Mouse (Mus musculus) heart, embryonic 11.5 days (tissue): Measurements from ENCODE around the gene Slc17a6. TPM values are rescaled to one million over a fixed set of nuclear protein-coding genes. Genes with fewer than 3 reads are reported as not detected.

ENCODE experiments used
- ATAC-seq: fragments of 200-750 bp; cut with Nextera tagmentation; replicated peaks from 2 replicates; pipeline ENCODE4 v1.8.0; 2017; ENCODE audit warnings: moderate library complexity; ENCODE audit not compliant: insufficient number of reproducible peaks, low FRiP score, low TSS enrichment
- H3K27ac ChIP-seq: fragments of 300-500 bp; sonication (generic); 2 replicates; pipeline ENCODE4 v1.5.1; 2014; ENCODE audit warnings: mild to moderate bottlenecking, low read depth, low read length
- H3K27me3 ChIP-seq: fragments of 300-500 bp; sonication (generic); 2 replicates; pipeline ENCODE4 v1.6.1; 2014; ENCODE audit warnings: mild to moderate bottlenecking, low read length, mixed read lengths; ENCODE audit not compliant: control insufficient read depth, insufficient read depth
- H3K36me3 ChIP-seq: fragments of 300-500 bp; sonication (generic); 2 replicates; pipeline ENCODE4 v1.6.1; 2014; ENCODE audit warnings: mild to moderate bottlenecking, low read length, moderate library complexity, mixed read lengths; ENCODE audit not compliant: control insufficient read depth, insufficient read depth
- H3K4me1 ChIP-seq: fragments of 300-500 bp; sonication (generic); 2 replicates; pipeline ENCODE4 v1.6.1; 2014; ENCODE audit warnings: low read length; ENCODE audit not compliant: control insufficient read depth, insufficient read depth
- H3K4me2 ChIP-seq: fragments of 300-500 bp; sonication (generic); 2 replicates; pipeline ENCODE4 v1.6.1; 2014; ENCODE audit warnings: mild to moderate bottlenecking, moderate library complexity
- H3K4me3 ChIP-seq: fragments of 300-500 bp; sonication (generic); 2 replicates; pipeline ENCODE4 v1.5.1; 2014; ENCODE audit warnings: low read depth, low read length
- H3K9ac ChIP-seq: fragments of 300-500 bp; sonication (generic); 2 replicates; pipeline ENCODE4 v1.6.1; 2014; ENCODE audit warnings: mild to moderate bottlenecking, low read depth, low read length, moderate library complexity
- H3K9me3 ChIP-seq: fragments of 300-500 bp; sonication (generic); replicated peaks from 2 replicates; pipeline ENCODE4 v1.6.1; 2016; ENCODE audit warnings: low read length; ENCODE audit not compliant: control insufficient read depth
- WGBS: fragments of 180-500 bp; shearing (Covaris S2); extraction: QIAGEN DNeasy Blood & Tissue Kit; methylation state at CpG from one replicate; pipeline ENCODE4 v1.1.7; 2014; ENCODE audit not compliant: insufficient replicate concordance; 5-methylcytosine and 5-hydroxymethylcytosine counted together
- polyA plus RNA-seq: library from polyadenylated mRNA; unstranded; fragments of >200 nt; fragmentation: Nextera tagmentation; extraction: Ambion mirVana; gene quantifications from 2 replicates; pipeline ENCODE4 v1.2.1, GENCODE M21; 2014

Gene Slc17a6
- polyA plus RNA-seq, 1 experiment from 2014 or later, result not detected

- Histone ChIP-seq H3K4me1 (no peaks in the 10 kb centered on the region), H3K4me3 (no peak overlapping the region), H3K27me3 (peaks cover 27% of the 10 kb centered on the region), H3K36me3 (no peaks in the 10 kb centered on the region), H3K9ac (no peak overlapping the region), H3K9me3 (no peaks in the 10 kb centered on the region), H3K27ac (no peak overlapping the region), H3K4me2 (no peak overlapping the region)
- no peak for ATAC-seq
- 52% methylated on average over 3 of the region's 3 CpGs for WGBS
Measured at GRCm38 (mm10) chr7:51631171-51631570, 9.4 kb downstream of the Slc17a6 start.

- peaks cover 13% of the 10 kb centered on the region for H3K27me3 ChIP-seq
- no peak overlapping the region for H3K27ac ChIP-seq
- H3K36me3 ChIP-seq, result no peaks in the 10 kb centered on the region
- H3K4me1 ChIP-seq, result no peaks in the 10 kb centered on the region
- 12% methylated on average over 9 of the region's 9 CpGs for WGBS
- no peak for ATAC-seq
- no peaks in the 10 kb centered on the region for H3K9me3 ChIP-seq
- H3K4me3 ChIP-seq, result no peak overlapping the region
- no peak overlapping the region for H3K4me2 ChIP-seq
- H3K9ac ChIP-seq, result no peak overlapping the region
Measured at GRCm38 (mm10) chr7:51632543-51633229, 10.9 kb downstream of the Slc17a6 start.

GRCm38 (mm10) chr7:51633230-51633844, 11.5 kb downstream of the Slc17a6 start:
- no peaks in the 10 kb centered on the region for H3K9me3 ChIP-seq
- no peaks in the 10 kb centered on the region for H3K36me3 ChIP-seq
- no peak overlapping the region for H3K4me3 ChIP-seq
- no peak overlapping the region for H3K4me2 ChIP-seq
- no peaks in the 10 kb centered on the region for H3K4me1 ChIP-seq
- WGBS, result 10% methylated on average over 7 of the region's 7 CpGs
- no peak overlapping the region for H3K9ac ChIP-seq
- peaks cover 8% of the 10 kb centered on the region; the same call in 1 of the 2 replicates for H3K27me3 ChIP-seq
- ATAC-seq, result no peak
- H3K27ac ChIP-seq, result no peak overlapping the region

- WGBS, result 68% methylated on average over 3 of the region's 3 CpGs
- H3K27me3 ChIP-seq, result no peaks in the 10 kb centered on the region
- no peak overlapping the region for H3K4me2 ChIP-seq
- H3K4me1 ChIP-seq, result no peaks in the 10 kb centered on the region
- H3K36me3 ChIP-seq, result no peaks in the 10 kb centered on the region
- ATAC-seq, result no peak
- no peak overlapping the region for H3K4me3 ChIP-seq
- no peak overlapping the region for H3K9ac ChIP-seq
- H3K9me3 ChIP-seq, result no peaks in the 10 kb centered on the region
- no peak overlapping the region for H3K27ac ChIP-seq
Measured at GRCm38 (mm10) chr7:51657152-51657551, 35.3 kb downstream of the Slc17a6 start.

GRCm38 (mm10) chr7:51662441-51662840, 40.6 kb downstream of the Slc17a6 start:
- ATAC-seq, result peak; percentile 14; the same call in 1 of the 2 replicates
- Histone ChIP-seq H3K4me3 (no peak overlapping the region), H3K27me3 (no peaks in the 10 kb centered on the region), H3K4me2 (no peak overlapping the region), H3K4me1 (no peaks in the 10 kb centered on the region), H3K9me3 (no peaks in the 10 kb centered on the region), H3K36me3 (no peaks in the 10 kb centered on the region), H3K9ac (no peak overlapping the region), H3K27ac (no peak overlapping the region)
- 18% methylated on average over 5 of the region's 5 CpGs for WGBS

GRCm38 (mm10) chr7:51693539-51694217, 71.9 kb downstream of the Slc17a6 start:
- WGBS, result 80% methylated on average over 8 of the region's 8 CpGs
- Histone ChIP-seq H3K27ac (no peak overlapping the region), H3K4me2 (no peak overlapping the region), H3K4me3 (no peak overlapping the region), H3K9me3 (no peaks in the 10 kb centered on the region), H3K4me1 (no peaks in the 10 kb centered on the region), H3K36me3 (no peaks in the 10 kb centered on the region), H3K9ac (no peak overlapping the region), H3K27me3 (no peaks in the 10 kb centered on the region)
- ATAC-seq, result no peak

GRCm38 (mm10) chr7:51694452-51694851, 72.6 kb downstream of the Slc17a6 start:
- Histone ChIP-seq H3K27me3 (no peaks in the 10 kb centered on the region), H3K9ac (no peak overlapping the region)
- 83% methylated on average over 4 of the region's 4 CpGs for WGBS

GRCm38 (mm10) chr7:51709508-51709907, 87.7 kb downstream of the Slc17a6 start:
- no peak overlapping the region for H3K9ac ChIP-seq
- no peak overlapping the region for H3K4me2 ChIP-seq
- 63% methylated on average over 3 of the region's 3 CpGs for WGBS

More at GRCm38 (mm10) chr7:51694452-51694851, 72.6 kb downstream of the Slc17a6 start:
- H3K36me3 ChIP-seq, result no peaks in the 10 kb centered on the region
- H3K9me3 ChIP-seq, result no peaks in the 10 kb centered on the region
- H3K4me3 ChIP-seq, result no peak overlapping the region
- no peak overlapping the region for H3K4me2 ChIP-seq
- ATAC-seq, result no peak
- H3K4me1 ChIP-seq, result no peaks in the 10 kb centered on the region
- no peak overlapping the region for H3K27ac ChIP-seq

More at GRCm38 (mm10) chr7:51709508-51709907, 87.7 kb downstream of the Slc17a6 start:
- no peaks in the 10 kb centered on the region for H3K27me3 ChIP-seq
- H3K4me3 ChIP-seq, result no peak overlapping the region
- H3K36me3 ChIP-seq, result no peaks in the 10 kb centered on the region
- no peaks in the 10 kb centered on the region for H3K9me3 ChIP-seq
- no peak for ATAC-seq
- no peak overlapping the region for H3K27ac ChIP-seq
- H3K4me1 ChIP-seq, result no peaks in the 10 kb centered on the region
